Mouse (Mus musculus): ENCODE results near the gene Mcf2. TPM values are rescaled to one million over a fixed set of nuclear protein-coding genes. Genes with fewer than 3 reads are reported as not detected.

Mcf2 gene
- 0.11 TPM in 1 of 2 replicates, not detected in the other for polyA plus RNA-seq (2015; fragmentation: Nextera tagmentation; extraction: Ambion mirVana)

DNA sequence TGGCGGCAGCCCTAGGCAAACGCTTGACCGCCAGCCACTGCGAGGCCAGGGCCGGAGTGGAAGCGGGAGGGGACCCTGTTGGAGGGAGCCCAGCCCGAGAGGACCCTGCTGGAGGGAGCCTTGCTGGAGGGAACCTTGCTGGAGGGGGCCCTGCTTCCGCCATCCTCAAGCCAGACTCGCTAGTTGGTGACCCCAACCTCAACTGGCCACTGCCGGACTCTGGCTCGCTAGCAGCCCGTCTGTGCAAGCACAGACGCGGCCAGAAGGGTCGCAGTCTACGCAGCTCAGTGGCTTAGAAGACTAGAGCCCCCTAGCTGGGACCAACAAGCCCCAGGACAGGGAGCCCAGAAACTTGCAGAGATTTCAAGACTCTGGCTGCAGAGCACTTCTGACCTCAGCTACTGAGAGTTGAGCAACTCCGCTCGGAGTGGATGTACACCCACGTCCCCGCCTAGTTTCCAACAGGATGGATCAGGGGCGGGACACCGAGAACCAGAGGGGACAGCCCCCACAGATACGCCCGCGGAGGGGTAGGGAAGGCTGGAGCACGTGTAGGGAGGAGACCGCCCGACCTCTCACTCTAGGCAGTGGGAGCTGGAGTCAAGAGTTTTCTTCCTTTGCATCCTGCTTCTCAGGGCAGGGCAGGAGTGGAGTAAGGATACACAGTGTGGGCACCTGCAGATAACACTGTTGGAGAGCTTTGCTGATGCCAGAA is at the start of gene Mcf2:
Gene Mcf2 (minus strand): TSS at position 346 of the 715 bp plus-strand sequence.
- peak; percentile 40; the same call in 1 of the 2 replicates for ATAC-seq (ENCODE audit: insufficient read depth, low FRiP score)

DNA sequence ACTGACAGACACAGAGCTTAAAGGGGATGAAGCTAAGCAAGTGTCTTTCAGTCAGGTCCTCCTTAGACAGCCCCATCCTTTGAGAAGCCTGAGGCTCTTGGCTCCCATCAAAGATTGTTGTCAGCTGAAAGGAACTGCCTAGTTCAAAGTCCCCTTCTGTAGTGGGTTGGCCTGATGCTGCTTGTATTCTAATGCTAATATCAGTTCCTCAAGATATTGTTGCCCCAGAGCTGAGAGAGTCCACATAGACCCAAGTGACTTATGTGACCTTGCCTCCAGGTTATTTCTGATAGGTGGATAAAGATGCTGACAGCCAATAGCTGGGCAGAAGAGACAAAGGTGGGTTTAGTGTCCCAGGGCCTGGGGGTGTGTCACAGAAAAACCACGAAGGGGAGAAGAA is 8.8 kb upstream of the Mcf2 start:
- H3K4me3 ChIP-seq (replicated peaks; ENCODE audit: low read length) = no peak overlapping the region
- no peak overlapping the region for H3K4me2 ChIP-seq (ENCODE audit: low read depth, low read length)
- ATAC-seq (ENCODE audit: insufficient read depth, low FRiP score) = no peak
- H3K36me3 ChIP-seq (ENCODE audit: control insufficient read depth, insufficient read depth, low read length) = no peaks in the 10 kb centered on the region
- H3K4me1 ChIP-seq (ENCODE audit: control insufficient read depth, insufficient read depth, low read length) = no peaks in the 10 kb centered on the region
- no peaks in the 10 kb centered on the region for H3K27me3 ChIP-seq (ENCODE audit: control insufficient read depth, insufficient read depth, low read length)
- no peaks in the 10 kb centered on the region for H3K9me3 ChIP-seq (replicated peaks; ENCODE audit: control insufficient read depth, low read length)
- no peak overlapping the region for H3K27ac ChIP-seq (ENCODE audit: low read length)
- WGBS = 25% methylated on average over 1 of the region's 1 CpGs
- no peak overlapping the region for H3K9ac ChIP-seq (ENCODE audit: low read length)

More for the DNA sequence above, at the start of gene Mcf2:
- peak within 1 kb of the TSS; percentile 56 for H3K4me2 ChIP-seq (ENCODE audit: low read depth, low read length)
- no peaks in the 10 kb centered on the region for H3K9me3 ChIP-seq (replicated peaks; ENCODE audit: control insufficient read depth, low read length)
- no peak within 1 kb of the TSS for H3K27ac ChIP-seq (ENCODE audit: low read length)
- no peaks in the 10 kb centered on the region for H3K4me1 ChIP-seq (ENCODE audit: control insufficient read depth, insufficient read depth, low read length)
- peak within 1 kb of the TSS; percentile 31; the same call in 1 of the 2 replicates for H3K9ac ChIP-seq (ENCODE audit: low read length)
- 8% methylated on average over 27 of the region's 28 CpGs for WGBS
- H3K27me3 ChIP-seq (ENCODE audit: control insufficient read depth, insufficient read depth, low read length) = 0 out of 2 replicates have a peak, but pooled peaks cover 2% of the 10 kb centered on the region
- peak within 1 kb of the TSS; percentile 35 for H3K4me3 ChIP-seq (replicated peaks; ENCODE audit: low read length)
- H3K36me3 ChIP-seq (ENCODE audit: control insufficient read depth, insufficient read depth, low read length) = no peaks in the 10 kb centered on the region

DNA sequence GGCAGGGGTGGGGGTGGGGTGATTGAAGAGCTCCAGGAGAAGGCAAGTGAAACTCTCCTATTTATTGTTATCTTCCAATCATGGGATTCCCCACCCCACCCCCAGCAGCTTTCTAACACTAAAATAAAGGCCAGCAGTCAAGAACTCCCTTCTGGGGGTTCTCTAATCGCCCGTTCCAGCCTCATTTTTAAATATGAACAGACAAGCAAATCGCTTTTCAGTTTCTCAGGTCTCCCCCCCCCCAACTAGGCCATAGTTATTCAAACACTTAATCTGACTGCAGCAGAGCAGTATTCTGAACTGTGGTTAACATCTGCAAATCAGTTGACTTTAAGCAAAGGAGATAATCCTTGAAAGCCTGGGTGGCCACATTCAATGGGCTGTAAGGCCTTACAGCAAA is 3.7 kb upstream of the Mcf2 start:
- 54% methylated on average over 3 of the region's 3 CpGs for WGBS
- H3K9me3 ChIP-seq (replicated peaks; ENCODE audit: control insufficient read depth, low read length) = no peaks in the 10 kb centered on the region
- H3K27me3 ChIP-seq (ENCODE audit: control insufficient read depth, insufficient read depth, low read length) = 0 out of 2 replicates have a peak, but pooled peaks cover under 1% of the 10 kb centered on the region
- H3K9ac ChIP-seq (ENCODE audit: low read length) = no peak overlapping the region
- H3K36me3 ChIP-seq (ENCODE audit: control insufficient read depth, insufficient read depth, low read length) = no peaks in the 10 kb centered on the region
- H3K4me1 ChIP-seq (ENCODE audit: control insufficient read depth, insufficient read depth, low read length) = no peaks in the 10 kb centered on the region
- H3K4me3 ChIP-seq (replicated peaks; ENCODE audit: low read length) = no peak overlapping the region
- no peak overlapping the region for H3K27ac ChIP-seq (ENCODE audit: low read length)
- no peak overlapping the region for H3K4me2 ChIP-seq (ENCODE audit: low read depth, low read length)
- no peak for ATAC-seq (ENCODE audit: insufficient read depth, low FRiP score)

DNA sequence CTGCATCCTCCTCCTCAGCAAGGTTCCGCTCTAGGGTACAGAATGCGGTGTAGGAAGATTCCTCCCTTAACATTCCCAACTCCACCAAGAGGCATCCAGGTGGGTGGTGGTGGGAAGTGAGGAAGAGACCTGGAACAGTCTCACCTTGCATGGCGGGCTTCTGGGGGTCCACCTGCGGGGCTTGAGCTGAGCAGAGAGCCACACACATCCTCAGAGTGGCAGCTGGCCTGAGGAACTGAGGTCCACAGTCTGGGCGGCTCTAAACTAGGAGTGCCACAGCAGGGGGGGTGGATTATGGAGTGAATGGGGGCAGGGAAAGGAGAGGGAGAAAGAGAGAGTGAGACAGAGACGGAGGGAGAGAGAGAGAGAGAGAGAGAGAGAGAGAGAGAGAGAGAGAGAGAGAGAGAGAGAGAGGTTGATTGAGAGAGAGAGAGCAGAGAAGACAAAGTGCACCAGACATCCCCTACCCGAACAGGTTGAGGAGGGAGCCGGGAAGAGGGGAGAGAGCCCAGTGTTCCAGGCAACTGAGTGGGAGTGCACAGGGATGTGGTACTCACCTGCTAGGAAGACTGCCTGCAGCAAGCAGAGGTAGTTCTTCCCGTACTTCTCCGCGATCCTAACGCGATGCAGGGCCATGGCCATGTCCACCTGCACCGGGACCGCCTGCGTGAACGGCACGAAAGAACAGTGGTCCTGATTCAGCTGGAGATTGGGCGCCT is 705 bp downstream of the Mcf2 start:
- H3K9me3 ChIP-seq (replicated peaks; ENCODE audit: control insufficient read depth, low read length) = no peaks in the 10 kb centered on the region
- H3K27me3 ChIP-seq (ENCODE audit: control insufficient read depth, insufficient read depth, low read length) = 0 out of 2 replicates have a peak, but pooled peaks cover 2% of the 10 kb centered on the region
- peak overlapping the region; percentile 56 for H3K4me2 ChIP-seq (ENCODE audit: low read depth, low read length)
- H3K27ac ChIP-seq (ENCODE audit: low read length) = no peak overlapping the region
- H3K4me1 ChIP-seq (ENCODE audit: control insufficient read depth, insufficient read depth, low read length) = no peaks in the 10 kb centered on the region
- H3K4me3 ChIP-seq (replicated peaks; ENCODE audit: low read length) = peak overlapping the region; percentile 35
- no peak overlapping the region; the same call in 1 of the 2 replicates for H3K9ac ChIP-seq (ENCODE audit: low read length)
- 7% methylated on average over 19 of the region's 19 CpGs for WGBS
- peak; percentile 10; the same call in 1 of the 2 replicates for ATAC-seq (ENCODE audit: insufficient read depth, low FRiP score)
- H3K36me3 ChIP-seq (ENCODE audit: control insufficient read depth, insufficient read depth, low read length) = no peaks in the 10 kb centered on the region

DNA sequence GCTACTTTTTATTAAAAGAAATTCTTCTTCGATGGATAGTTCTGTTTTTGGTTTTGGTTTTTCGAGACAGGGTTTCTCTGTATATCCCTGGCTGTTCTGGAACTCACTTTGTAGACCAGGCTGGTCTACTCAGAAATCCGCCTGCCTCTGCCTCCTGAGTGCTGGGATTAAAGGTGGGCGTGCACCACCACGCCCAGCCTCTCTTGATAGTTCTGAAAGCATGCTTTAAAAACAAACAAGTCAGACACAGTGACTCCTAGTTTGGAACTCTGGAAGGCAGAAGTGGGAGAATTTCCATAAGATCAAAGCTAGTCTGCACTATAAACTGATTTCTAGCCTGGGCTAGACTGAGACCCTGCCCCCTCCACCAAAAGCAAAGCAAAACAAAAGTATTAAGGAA is 8.8 kb downstream of the Mcf2 start:
- H3K27ac ChIP-seq (ENCODE audit: low read length) = no peak overlapping the region
- no peaks in the 10 kb centered on the region for H3K4me1 ChIP-seq (ENCODE audit: control insufficient read depth, insufficient read depth, low read length)
- H3K36me3 ChIP-seq (ENCODE audit: control insufficient read depth, insufficient read depth, low read length) = no peaks in the 10 kb centered on the region
- ATAC-seq (ENCODE audit: insufficient read depth, low FRiP score) = no peak
- no peak overlapping the region for H3K9ac ChIP-seq (ENCODE audit: low read length)
- no peak overlapping the region for H3K4me2 ChIP-seq (ENCODE audit: low read depth, low read length)
- 84% methylated on average over 5 of the region's 5 CpGs for WGBS
- no peaks in the 10 kb centered on the region for H3K27me3 ChIP-seq (ENCODE audit: control insufficient read depth, insufficient read depth, low read length)
- no peaks in the 10 kb centered on the region for H3K9me3 ChIP-seq (replicated peaks; ENCODE audit: control insufficient read depth, low read length)
- no peak overlapping the region for H3K4me3 ChIP-seq (replicated peaks; ENCODE audit: low read length)

DNA sequence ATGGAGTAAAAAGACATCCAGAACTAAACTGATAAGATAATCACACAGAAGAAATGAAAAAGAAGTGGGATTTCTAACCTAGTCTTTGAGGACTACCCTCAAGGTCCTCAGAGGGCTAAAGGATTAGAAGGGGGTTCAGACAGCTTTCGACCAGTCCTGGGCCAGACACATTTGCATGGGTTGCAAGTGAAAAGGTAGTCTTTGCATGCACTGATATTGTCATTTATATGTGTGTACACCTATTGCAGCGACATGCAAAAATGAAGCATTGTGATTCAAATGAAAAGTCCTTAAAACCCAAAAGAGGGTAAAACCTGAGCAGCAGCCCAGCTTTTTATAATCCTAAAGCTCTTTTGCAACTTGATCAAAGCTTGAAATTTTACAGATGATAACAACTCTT is 9.4 kb downstream of the Mcf2 start:
- 73% methylated on average over 2 of the region's 2 CpGs for WGBS
- no peaks in the 10 kb centered on the region for H3K27me3 ChIP-seq (ENCODE audit: control insufficient read depth, insufficient read depth, low read length)
- no peaks in the 10 kb centered on the region for H3K4me1 ChIP-seq (ENCODE audit: control insufficient read depth, insufficient read depth, low read length)
- H3K27ac ChIP-seq (ENCODE audit: low read length) = no peak overlapping the region
- no peak overlapping the region for H3K4me2 ChIP-seq (ENCODE audit: low read depth, low read length)
- no peaks in the 10 kb centered on the region for H3K36me3 ChIP-seq (ENCODE audit: control insufficient read depth, insufficient read depth, low read length)
- ATAC-seq (ENCODE audit: insufficient read depth, low FRiP score) = no peak
- H3K9me3 ChIP-seq (replicated peaks; ENCODE audit: control insufficient read depth, low read length) = no peaks in the 10 kb centered on the region
- no peak overlapping the region for H3K9ac ChIP-seq (ENCODE audit: low read length)
- H3K4me3 ChIP-seq (replicated peaks; ENCODE audit: low read length) = no peak overlapping the region

DNA sequence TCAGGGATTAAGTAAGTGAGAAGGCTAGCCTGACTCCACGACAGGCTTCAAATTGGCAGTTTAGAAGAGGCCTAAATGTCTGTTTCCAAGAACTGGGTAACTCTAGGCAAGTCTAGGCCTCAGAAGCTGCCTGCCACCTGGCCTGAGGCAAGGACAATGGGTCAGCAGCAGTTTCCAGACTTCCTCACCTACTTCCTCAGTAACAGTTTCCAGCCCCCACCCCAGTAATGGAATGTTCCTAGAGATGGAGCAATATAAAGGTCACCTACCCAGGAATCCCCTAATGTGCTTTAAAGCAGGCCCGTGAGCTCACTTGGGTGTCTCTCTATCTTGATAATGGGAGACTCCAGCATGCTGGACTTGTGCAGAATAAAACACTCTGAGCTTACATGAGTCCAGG is 10.1 kb downstream of the Mcf2 start:
- no peak for ATAC-seq (ENCODE audit: insufficient read depth, low FRiP score)
- Histone ChIP-seq H3K4me2 (ENCODE audit: low read depth, low read length) (no peak overlapping the region), H3K36me3 (ENCODE audit: control insufficient read depth, insufficient read depth, low read length) (no peaks in the 10 kb centered on the region), H3K4me3 (replicated peaks; ENCODE audit: low read length) (no peak overlapping the region), H3K4me1 (ENCODE audit: control insufficient read depth, insufficient read depth, low read length) (no peaks in the 10 kb centered on the region), H3K9ac (ENCODE audit: low read length) (no peak overlapping the region), H3K27me3 (ENCODE audit: control insufficient read depth, insufficient read depth, low read length) (no peaks in the 10 kb centered on the region), H3K27ac (ENCODE audit: low read length) (no peak overlapping the region), H3K9me3 (replicated peaks; ENCODE audit: control insufficient read depth, low read length) (no peaks in the 10 kb centered on the region)
- 72% methylated on average over 2 of the region's 2 CpGs for WGBS

DNA sequence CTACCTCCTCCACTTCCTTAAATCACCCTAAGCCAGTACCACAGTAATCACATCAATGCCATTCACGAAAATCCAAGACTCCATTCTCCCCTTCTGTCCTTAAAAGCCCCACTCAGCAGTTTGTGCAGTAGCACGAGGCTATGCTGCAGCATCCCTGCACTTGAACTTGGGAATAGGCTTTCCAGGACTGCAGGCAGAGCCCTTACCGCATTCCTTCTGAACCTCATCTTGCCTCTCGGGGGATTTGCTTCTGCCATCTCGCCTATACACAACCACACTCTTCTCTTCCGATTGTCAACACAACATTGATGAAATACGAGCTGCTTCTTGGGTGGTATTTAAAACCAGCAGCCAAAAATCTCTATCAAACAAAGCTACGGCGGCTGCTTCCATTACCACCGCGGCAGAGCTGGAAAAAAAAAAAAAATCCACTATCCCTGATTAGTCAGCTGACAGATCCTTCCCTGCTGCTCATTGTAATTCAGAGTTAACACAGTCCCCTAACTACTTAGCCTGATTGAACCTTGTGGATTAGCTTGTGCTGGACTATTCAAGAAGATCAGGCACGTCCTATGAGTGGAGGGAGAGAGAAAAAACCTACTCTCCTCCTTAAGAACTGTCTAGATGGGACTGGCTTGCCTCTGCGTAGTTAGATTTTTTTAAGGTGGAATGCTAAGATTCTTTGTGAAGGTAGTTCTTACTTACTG is 31.5 kb downstream of the Mcf2 start:
- Histone ChIP-seq H3K9ac (ENCODE audit: low read length) (no peak overlapping the region), H3K36me3 (ENCODE audit: control insufficient read depth, insufficient read depth, low read length) (no peaks in the 10 kb centered on the region), H3K4me3 (replicated peaks; ENCODE audit: low read length) (peak overlapping the region; percentile 31), H3K4me2 (ENCODE audit: low read depth, low read length) (peak overlapping the region; percentile 32; the same call in 1 of the 2 replicates), H3K9me3 (replicated peaks; ENCODE audit: control insufficient read depth, low read length) (no peaks in the 10 kb centered on the region), H3K4me1 (ENCODE audit: control insufficient read depth, insufficient read depth, low read length) (no peaks in the 10 kb centered on the region), H3K27me3 (ENCODE audit: control insufficient read depth, insufficient read depth, low read length) (no peaks in the 10 kb centered on the region), H3K27ac (ENCODE audit: low read length) (no peak overlapping the region)
- no peak for ATAC-seq (ENCODE audit: insufficient read depth, low FRiP score)
- WGBS = 18% methylated on average over 13 of the region's 13 CpGs

DNA sequence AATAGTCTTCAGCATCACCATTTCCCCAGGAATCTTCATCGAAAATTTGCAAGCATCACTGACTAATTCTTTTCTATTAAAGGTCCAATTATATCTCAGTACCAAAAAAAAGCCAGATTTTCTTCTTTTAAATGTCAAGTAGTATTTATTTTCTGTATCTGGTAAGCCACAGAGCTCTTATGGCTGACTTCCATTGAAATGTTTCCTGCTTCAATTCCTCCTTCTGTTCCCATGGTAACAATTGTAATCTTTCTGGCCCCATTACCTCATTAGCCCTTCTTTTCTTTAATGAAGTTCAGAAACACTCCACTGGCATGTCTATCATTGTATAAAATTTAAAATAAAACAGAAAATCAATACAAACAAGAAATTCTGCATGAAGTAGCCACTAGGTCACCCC is 103.5 kb downstream of the Mcf2 start:
- Histone ChIP-seq H3K36me3 (ENCODE audit: control insufficient read depth, insufficient read depth, low read length) (no peaks in the 10 kb centered on the region), H3K4me1 (ENCODE audit: control insufficient read depth, insufficient read depth, low read length) (no peaks in the 10 kb centered on the region), H3K4me3 (replicated peaks; ENCODE audit: low read length) (no peak overlapping the region), H3K4me2 (ENCODE audit: low read depth, low read length) (no peak overlapping the region), H3K9me3 (replicated peaks; ENCODE audit: control insufficient read depth, low read length) (no peaks in the 10 kb centered on the region), H3K27me3 (ENCODE audit: control insufficient read depth, insufficient read depth, low read length) (no peaks in the 10 kb centered on the region), H3K9ac (ENCODE audit: low read length) (no peak overlapping the region), H3K27ac (ENCODE audit: low read length) (no peak overlapping the region)
- WGBS = 75% methylated on average over 1 of the region's 1 CpGs
- no peak for ATAC-seq (ENCODE audit: insufficient read depth, low FRiP score)

All from stomach, embryonic 16.5 days (tissue).